Mouse (Mus musculus): ENCODE measurements around the gene 1810010H24Rik. TPM values are rescaled to one million over a fixed set of nuclear protein-coding genes. Genes with fewer than 3 reads are reported as not detected.
"Not testable (repeated sequence)": the region's sequence is repeated elsewhere in the genome, so short reads cannot be mapped to it uniquely, and the experiment has no call there.

Gene 1810010H24Rik
- polyA plus RNA-seq (2012; rRNA removed) = 1.3 and 2.7 TPM in 2 replicates

- TF ChIP-seq CTCF (IDR thresholded peaks at IDR 0.05; ENCODE audit: extremely low read depth, insufficient read length, insufficient replicate concordance, low read depth, low read length) (no peak), POLR2A (IDR thresholded peaks at IDR 0.05; ENCODE audit: low read depth, low read length) (no peak)
- no peak within 1 kb of the TSS for H3K27ac ChIP-seq (ENCODE audit: insufficient read depth, low read depth, low read length)
Measured at GRCm38 (mm10) chr11:107025411-107026321, at the start of gene 1810010H24Rik. 1810010H24Rik (plus strand) TSS chr11:107025681.

GRCm38 (mm10) chr11:106976194-106976593 lies 49.3 kb upstream of the 1810010H24Rik start:
- no peak for TF ChIP-seq POLR2A (IDR thresholded peaks at IDR 0.05; ENCODE audit: low read depth, low read length)
- 79% methylated on average over 8 of the region's 8 CpGs for WGBS
- Histone ChIP-seq H3K27me3 (ENCODE audit: control insufficient read depth, insufficient read depth, low read length) (no peaks in the 10 kb centered on the region), H3K36me3 (ENCODE audit: control insufficient read depth, insufficient read depth, low read length) (no peaks in the 10 kb centered on the region), H3K4me3 (ENCODE audit: low read depth, low read length) (no peak overlapping the region), H3K27ac (ENCODE audit: insufficient read depth, low read depth, low read length) (no peak overlapping the region), H3K4me1 (ENCODE audit: control insufficient read depth, insufficient read depth, insufficient read length, low read length) (no peaks in the 10 kb centered on the region)

More at GRCm38 (mm10) chr11:107025411-107026321, at the start of gene 1810010H24Rik:
- peaks cover 13% of the 10 kb centered on the region for H3K4me1 ChIP-seq (ENCODE audit: control insufficient read depth, insufficient read depth, insufficient read length, low read length)
- H3K36me3 ChIP-seq (ENCODE audit: control insufficient read depth, insufficient read depth, low read length) = no peaks in the 10 kb centered on the region
- WGBS = 3% methylated on average over 45 of the region's 45 CpGs
- H3K27me3 ChIP-seq (ENCODE audit: control insufficient read depth, insufficient read depth, low read length) = peaks cover 6% of the 10 kb centered on the region; the same call in 1 of the 2 replicates
- H3K4me3 ChIP-seq (ENCODE audit: low read depth, low read length) = peak within 1 kb of the TSS; percentile 60

- TF ChIP-seq CTCF (IDR thresholded peaks at IDR 0.05; ENCODE audit: extremely low read depth, insufficient read length, insufficient replicate concordance, low read depth, low read length) (peak; percentile 65; the same call in 1 of the 2 replicates), POLR2A (IDR thresholded peaks at IDR 0.05; ENCODE audit: low read depth, low read length) (no peak)
- H3K27ac ChIP-seq (ENCODE audit: insufficient read depth, low read depth, low read length) = no peak overlapping the region
- 17% methylated on average over 7 of the region's 7 CpGs for WGBS
- no peaks in the 10 kb centered on the region for H3K36me3 ChIP-seq (ENCODE audit: control insufficient read depth, insufficient read depth, low read length)
- no peak overlapping the region for H3K4me3 ChIP-seq (ENCODE audit: low read depth, low read length)
- H3K4me1 ChIP-seq (ENCODE audit: control insufficient read depth, insufficient read depth, insufficient read length, low read length) = no peaks in the 10 kb centered on the region; the same call in 1 of the 2 replicates
- no peaks in the 10 kb centered on the region for H3K27me3 ChIP-seq (ENCODE audit: control insufficient read depth, insufficient read depth, low read length)
Measured at GRCm38 (mm10) chr11:106980455-106980854, 45.0 kb upstream of the 1810010H24Rik start.

GRCm38 (mm10) chr11:106981787-106982186 lies 43.7 kb upstream of the 1810010H24Rik start:
- H3K4me1 ChIP-seq (ENCODE audit: control insufficient read depth, insufficient read depth, insufficient read length, low read length) = no peaks in the 10 kb centered on the region; the same call in 1 of the 2 replicates
- WGBS = 80% methylated on average over 1 of the region's 1 CpGs
- TF ChIP-seq CTCF (IDR thresholded peaks at IDR 0.05; ENCODE audit: extremely low read depth, insufficient read length, insufficient replicate concordance, low read depth, low read length) (no peak), POLR2A (IDR thresholded peaks at IDR 0.05; ENCODE audit: low read depth, low read length) (no peak)
- H3K36me3 ChIP-seq (ENCODE audit: control insufficient read depth, insufficient read depth, low read length) = peaks cover 1% of the 10 kb centered on the region; the same call in 1 of the 2 replicates
- peak overlapping the region; percentile 30; the same call in 1 of the 2 replicates for H3K27ac ChIP-seq (ENCODE audit: insufficient read depth, low read depth, low read length)
- H3K27me3 ChIP-seq (ENCODE audit: control insufficient read depth, insufficient read depth, low read length) = no peaks in the 10 kb centered on the region
- no peak overlapping the region for H3K4me3 ChIP-seq (ENCODE audit: low read depth, low read length)

GRCm38 (mm10) chr11:106982351-106982750 lies 43.1 kb upstream of the 1810010H24Rik start:
- WGBS = 23% methylated on average over 5 of the region's 5 CpGs
- Histone ChIP-seq H3K27ac (ENCODE audit: insufficient read depth, low read depth, low read length) (peak overlapping the region; percentile 30; the same call in 1 of the 2 replicates), H3K27me3 (ENCODE audit: control insufficient read depth, insufficient read depth, low read length) (no peaks in the 10 kb centered on the region), H3K36me3 (ENCODE audit: control insufficient read depth, insufficient read depth, low read length) (peaks cover 6% of the 10 kb centered on the region), H3K4me1 (ENCODE audit: control insufficient read depth, insufficient read depth, insufficient read length, low read length) (peaks cover 4% of the 10 kb centered on the region), H3K4me3 (ENCODE audit: low read depth, low read length) (no peak overlapping the region)
- TF ChIP-seq CTCF (IDR thresholded peaks at IDR 0.05; ENCODE audit: extremely low read depth, insufficient read length, insufficient replicate concordance, low read depth, low read length) (no peak), POLR2A (IDR thresholded peaks at IDR 0.05; ENCODE audit: low read depth, low read length) (no peak)

- H3K4me1 ChIP-seq (ENCODE audit: control insufficient read depth, insufficient read depth, insufficient read length, low read length); H3K27ac ChIP-seq (ENCODE audit: insufficient read depth, low read depth, low read length); H3K4me3 ChIP-seq (ENCODE audit: low read depth, low read length); H3K27me3 ChIP-seq (ENCODE audit: control insufficient read depth, insufficient read depth, low read length): not testable (repeated sequence)
- WGBS = 67% methylated on average over 9 of the region's 9 CpGs
- H3K36me3 ChIP-seq (ENCODE audit: control insufficient read depth, insufficient read depth, low read length) = peaks cover 29% of the 10 kb centered on the region
Measured at GRCm38 (mm10) chr11:106985979-106986604, 39.4 kb upstream of the 1810010H24Rik start.

- no peak overlapping the region for H3K4me3 ChIP-seq (ENCODE audit: low read depth, low read length)
- H3K36me3 ChIP-seq (ENCODE audit: control insufficient read depth, insufficient read depth, low read length) = peaks cover 36% of the 10 kb centered on the region
- H3K27ac ChIP-seq (ENCODE audit: insufficient read depth, low read depth, low read length) = peak overlapping the region; percentile 39; the same call in 1 of the 2 replicates
- peaks cover 4% of the 10 kb centered on the region for H3K4me1 ChIP-seq (ENCODE audit: control insufficient read depth, insufficient read depth, insufficient read length, low read length)
- no peaks in the 10 kb centered on the region for H3K27me3 ChIP-seq (ENCODE audit: control insufficient read depth, insufficient read depth, low read length)
- 54% methylated on average over 2 of the region's 2 CpGs for WGBS
- TF ChIP-seq POLR2A (IDR thresholded peaks at IDR 0.05; ENCODE audit: low read depth, low read length) (no peak), CTCF (IDR thresholded peaks at IDR 0.05; ENCODE audit: extremely low read depth, insufficient read length, insufficient replicate concordance, low read depth, low read length) (no peak)
Measured at GRCm38 (mm10) chr11:106987384-106987783, 38.1 kb upstream of the 1810010H24Rik start.

Measured in small intestine, adult 2 months (tissue).